Mouse (Mus musculus) right cerebral cortex, adult 2 months (tissue): ENCODE data around the gene Dock2.

ENCODE experiments used
- DNase-seq, 2 experiments: peaks; one replicate each; pipeline ENCODE4 v3.0.0; 2021 to 2022; ENCODE audit warnings: low spot score in 2 of 2

The Dock2 gene

DNA sequence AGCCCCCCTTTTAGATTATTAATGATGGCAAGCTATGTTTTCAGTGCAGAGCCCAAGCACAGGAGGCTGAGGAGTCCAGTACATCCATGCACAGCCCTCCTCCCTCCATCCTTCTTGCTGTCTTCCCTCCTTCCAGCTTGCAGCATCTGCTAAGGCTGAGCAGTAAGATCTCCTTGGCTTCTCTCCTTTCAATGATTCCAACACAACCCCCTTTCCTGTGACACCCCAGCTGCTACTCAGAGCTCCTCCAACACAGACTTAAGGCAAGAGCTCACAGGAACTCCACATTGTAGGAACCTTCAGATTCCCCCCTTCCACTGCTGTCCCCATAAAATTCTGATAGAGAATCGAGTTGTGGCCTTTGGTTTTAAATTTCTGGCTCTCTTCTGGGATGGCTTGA is 580.9 kb downstream of the Dock2 start:
- no peak for DNase-seq

DNA sequence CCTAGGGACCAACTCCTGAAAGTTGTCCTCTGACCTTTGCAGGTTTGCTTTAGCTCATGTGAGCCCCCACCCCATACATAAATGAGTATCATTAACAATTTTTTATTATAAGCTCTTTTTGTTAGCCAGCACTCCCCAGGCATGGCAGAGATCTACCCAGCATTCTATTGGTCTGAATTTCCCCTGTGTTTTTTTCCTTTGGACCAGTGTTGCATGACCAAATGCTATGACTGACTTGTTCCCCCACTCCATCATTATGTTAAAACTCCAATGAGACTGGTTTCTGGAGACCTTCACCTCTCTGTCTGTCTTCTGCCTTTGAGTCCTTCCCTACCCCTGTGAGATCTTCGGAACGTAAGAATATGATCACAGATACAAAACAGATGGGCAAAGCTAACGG is 588.5 kb downstream of the Dock2 start:
- no peak for DNase-seq

DNA sequence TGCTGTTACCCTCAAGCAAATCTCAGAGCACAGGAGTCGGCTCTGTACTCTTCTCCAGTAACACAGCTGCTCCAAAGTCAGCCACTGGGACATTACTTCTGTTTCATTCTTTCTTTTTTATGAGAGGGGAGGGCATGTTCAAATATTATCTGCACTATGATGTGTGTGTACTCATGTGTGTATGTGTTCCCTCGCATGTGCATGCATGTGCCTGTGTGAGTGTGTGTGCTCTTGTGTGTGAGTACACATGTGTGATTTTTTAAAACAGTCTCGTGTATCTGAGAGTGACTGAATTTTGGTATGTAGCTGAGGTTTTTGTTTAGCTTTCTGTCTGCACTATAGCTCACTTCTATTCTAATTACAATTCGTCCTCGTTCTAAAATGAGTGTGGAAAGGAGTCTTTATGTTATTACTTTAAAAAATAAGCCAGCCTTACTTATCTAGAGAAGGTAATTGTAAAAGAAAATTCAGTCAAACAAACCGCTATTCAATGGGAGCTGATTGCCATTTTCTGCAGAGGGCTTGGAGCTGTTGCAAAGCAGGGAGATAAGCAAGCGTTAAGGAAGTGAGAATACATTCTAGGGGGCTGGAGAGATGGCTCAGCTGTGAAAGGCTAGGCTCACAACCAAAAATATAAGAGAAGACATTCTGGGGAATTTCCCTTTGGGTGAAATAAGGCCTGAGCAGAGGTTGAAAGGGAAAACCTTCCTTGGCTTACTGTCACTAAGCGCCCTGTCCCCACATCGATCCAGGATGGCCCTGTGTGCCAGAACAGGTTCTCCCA is 589.3 kb downstream of the Dock2 start:
- DNase-seq = no peak

DNA sequence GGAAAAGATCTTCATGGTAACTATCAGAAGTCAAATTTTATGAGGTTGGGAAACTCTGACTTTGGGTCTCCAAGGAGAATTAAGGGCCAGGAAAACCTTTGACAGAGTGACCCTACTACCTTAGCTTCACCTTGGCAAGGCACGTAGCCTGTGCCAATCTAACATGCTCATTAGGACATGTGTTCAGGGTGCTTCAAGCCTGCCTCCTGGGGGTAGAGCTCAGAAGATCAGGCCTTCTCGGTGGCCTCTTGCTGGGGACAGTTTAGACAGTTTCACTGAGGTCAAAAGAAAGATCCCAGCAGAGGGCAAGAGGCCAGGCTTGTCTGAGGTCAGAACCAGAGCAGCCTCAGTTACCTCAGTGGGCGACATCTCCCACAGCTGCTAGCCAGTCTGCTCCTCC is 590.0 kb downstream of the Dock2 start:
- DNase-seq = no peak

DNA sequence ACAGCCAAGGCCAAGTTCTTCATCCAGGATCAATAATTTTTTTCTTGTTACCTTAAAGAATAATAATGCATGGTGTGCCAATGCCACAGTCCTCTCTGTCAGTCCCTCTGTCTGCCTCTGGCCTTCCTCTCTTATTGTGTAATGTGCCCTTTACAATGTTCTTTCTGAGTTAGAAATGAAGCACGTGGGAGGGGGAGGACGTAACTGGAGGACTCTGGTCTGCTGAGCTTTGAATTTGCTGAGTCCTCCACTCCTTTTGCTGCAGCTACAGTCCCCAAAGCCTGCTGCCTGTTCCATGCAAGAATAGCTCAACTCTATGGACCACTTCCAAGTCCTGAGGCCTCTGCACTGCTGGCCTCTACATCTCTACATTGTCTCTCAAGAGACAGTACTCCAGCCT is 599.4 kb downstream of the Dock2 start:
- no peak for DNase-seq

DNA sequence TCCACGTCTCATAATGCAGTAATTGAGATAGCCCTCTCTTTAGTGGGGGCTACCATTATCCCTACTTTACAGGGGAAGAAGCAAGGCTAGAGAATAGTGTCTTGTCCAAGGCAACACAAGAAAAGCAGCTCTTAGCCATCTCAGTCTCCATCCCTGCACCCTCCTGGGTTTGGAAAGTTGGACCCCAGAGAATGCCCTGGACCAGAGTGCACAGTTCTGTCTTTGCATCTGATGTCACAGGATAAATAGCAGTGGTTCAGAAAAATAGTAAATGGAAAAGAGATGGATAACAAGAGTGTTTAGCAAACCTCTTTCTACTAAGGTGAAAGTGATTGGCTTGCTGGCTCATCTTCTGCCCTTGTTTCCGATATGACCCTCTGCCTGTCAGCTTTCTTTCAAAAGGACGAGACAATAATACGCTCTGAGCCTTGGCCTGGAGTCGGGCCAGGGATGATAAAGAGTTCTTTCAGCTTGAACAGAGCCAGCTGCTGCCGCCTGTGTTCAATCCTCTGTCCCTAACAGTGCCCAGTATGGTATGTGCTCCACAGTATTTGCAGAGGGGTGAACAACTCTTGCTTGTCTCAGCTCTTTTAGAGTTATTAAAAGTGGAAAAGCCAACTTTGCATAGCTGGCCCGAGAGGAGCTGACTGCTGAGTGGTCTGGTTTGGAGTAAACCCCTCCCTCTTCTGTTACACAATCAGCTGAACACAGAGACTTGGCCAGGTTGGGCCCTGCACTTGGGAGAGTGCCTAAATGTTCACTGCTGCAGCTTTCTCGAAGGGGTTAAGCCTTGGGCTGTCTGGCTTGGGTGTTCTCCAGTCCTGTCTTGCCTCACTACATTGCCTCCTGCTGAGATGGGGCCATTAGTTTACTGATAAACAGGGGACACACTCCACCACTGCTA is 602.2 kb downstream of the Dock2 start:
- DNase-seq = peak; percentile 20 to 27

DNA sequence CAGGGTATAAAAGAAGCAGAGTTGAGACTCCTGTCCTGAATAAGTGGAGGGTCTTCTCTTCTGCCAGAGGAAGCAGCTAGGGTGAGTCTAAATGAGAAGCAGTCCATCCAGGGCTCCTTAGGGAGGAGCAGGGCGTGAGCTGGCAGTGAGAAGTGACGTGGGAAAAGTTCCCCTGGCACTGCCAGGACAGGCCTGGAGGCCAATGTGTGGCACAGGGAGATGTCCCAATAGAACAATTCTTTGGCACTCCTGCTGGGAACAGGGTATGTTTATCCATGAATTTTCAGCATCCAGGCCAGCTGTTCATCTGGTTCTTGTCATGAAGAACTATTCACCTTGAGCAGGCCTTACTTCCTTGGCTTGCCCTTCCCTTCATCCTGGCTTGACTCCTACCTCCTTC is 604.9 kb downstream of the Dock2 start:
- no peak for DNase-seq
